Mouse (Mus musculus): ENCODE measurements around the gene Itpa. TPM values are rescaled to one million over a fixed set of nuclear protein-coding genes. Genes with fewer than 3 reads are reported as not detected.
A peak's percentile ranks its signal among the peaks of the same experiment; 100 is the strongest.
"Not testable (repeated sequence)": the region's sequence is repeated elsewhere in the genome, so short reads cannot be mapped to it uniquely, and the experiment has no call there.

Itpa gene
- polyA plus RNA-seq, 1 experiment from 2014 or later, result 150 TPM

- Histone ChIP-seq H3K4me3 (peak overlapping the region; percentile 79; the same call in 1 of the 2 replicates), H3K27ac (no peak overlapping the region), H3K27me3 (ENCODE audit: low read depth, poor library complexity, severe bottlenecking) (peaks cover 56% of the 10 kb centered on the region), H3K36me3 (no peaks in the 10 kb centered on the region), H3K4me1 (peaks cover 20% of the 10 kb centered on the region), H3K9me3 (replicated peaks) (no peaks in the 10 kb centered on the region)
- WGBS, result 42% methylated on average over 6 of the region's 6 CpGs
- no peak for DNase-seq (ENCODE audit: low spot score)
Observed at GRCm38 (mm10) chr2:130641351-130642025, 25.9 kb upstream of the Itpa start.

GRCm38 (mm10) chr2:130642197-130642660 lies 25.2 kb upstream of the Itpa start:
- H3K4me1 ChIP-seq, result peaks cover 20% of the 10 kb centered on the region
- peaks cover 3% of the 10 kb centered on the region; the same call in 1 of the 2 replicates for H3K36me3 ChIP-seq
- DNase-seq (ENCODE audit: low spot score), result no peak
- WGBS, result 0% methylated on average over 27 of the region's 27 CpGs
- H3K4me3 ChIP-seq, result peak overlapping the region; percentile 79
- H3K27ac ChIP-seq, result peak overlapping the region; percentile 84
- H3K27me3 ChIP-seq (ENCODE audit: low read depth, poor library complexity, severe bottlenecking), result peaks cover 49% of the 10 kb centered on the region
- H3K9me3 ChIP-seq (replicated peaks), result no peaks in the 10 kb centered on the region

- Histone ChIP-seq H3K27ac (peak within 1 kb of the TSS; percentile 84), H3K4me1 (peaks cover 19% of the 10 kb centered on the region), H3K36me3 (peaks cover 3% of the 10 kb centered on the region; the same call in 1 of the 2 replicates), H3K9me3 (replicated peaks) (no peaks in the 10 kb centered on the region), H3K27me3 (ENCODE audit: low read depth, poor library complexity, severe bottlenecking) (peaks cover 43% of the 10 kb centered on the region), H3K4me3 (peak within 1 kb of the TSS; percentile 79)
- peak; percentile 97 for DNase-seq (ENCODE audit: low spot score)
- 4% methylated on average over 40 of the region's 40 CpGs for WGBS
Observed at GRCm38 (mm10) chr2:130642684-130643369, 24.6 kb upstream of the Itpa start, which contains the start of gene Lzts3. Gene Lzts3, minus strand, starts transcription at chr2:130642803.

GRCm38 (mm10) chr2:130645198-130645597 lies 22.2 kb upstream of the Itpa start:
- 85% methylated on average over 4 of the region's 4 CpGs for WGBS
- H3K4me3 ChIP-seq, result no peak overlapping the region
- H3K27ac ChIP-seq, result no peak overlapping the region
- no peak for DNase-seq (ENCODE audit: low spot score)
- peaks cover 14% of the 10 kb centered on the region for H3K4me1 ChIP-seq
- peaks cover 12% of the 10 kb centered on the region; the same call in 1 of the 2 replicates for H3K36me3 ChIP-seq
- H3K9me3 ChIP-seq (replicated peaks), result no peaks in the 10 kb centered on the region
- H3K27me3 ChIP-seq (ENCODE audit: low read depth, poor library complexity, severe bottlenecking), result peaks cover 19% of the 10 kb centered on the region

- not testable (repeated sequence) for H3K27ac ChIP-seq; H3K9me3 ChIP-seq (replicated peaks); H3K4me1 ChIP-seq; H3K27me3 ChIP-seq (ENCODE audit: low read depth, poor library complexity, severe bottlenecking); H3K4me3 ChIP-seq; DNase-seq (ENCODE audit: low spot score)
- H3K36me3 ChIP-seq, result peaks cover 32% of the 10 kb centered on the region
- WGBS, result 86% methylated on average over 6 of the region's 6 CpGs
Observed at GRCm38 (mm10) chr2:130649028-130649427, 18.4 kb upstream of the Itpa start.

DNA sequence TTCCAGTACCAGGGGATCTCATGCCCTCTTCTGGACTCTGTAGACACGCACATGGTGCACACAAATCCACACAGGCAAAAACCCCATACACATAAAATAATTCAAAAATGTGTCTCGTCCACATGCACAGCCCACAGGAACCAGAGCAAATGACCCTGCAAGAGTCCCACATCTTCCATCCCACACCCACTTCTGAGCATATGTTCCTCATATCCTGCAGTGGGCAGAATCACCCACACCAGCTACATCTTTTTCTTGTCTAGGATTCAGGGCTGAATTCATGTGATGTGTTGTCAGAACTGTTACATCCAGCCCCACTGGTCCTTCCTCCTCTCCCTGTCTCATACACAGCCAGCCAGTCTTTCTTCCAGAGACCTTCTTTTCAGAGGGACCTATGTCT lies 14.1 kb upstream of the Itpa start:
- no peak for DNase-seq (ENCODE audit: low spot score)
- H3K4me3 ChIP-seq, result no peak overlapping the region
- peaks cover 71% of the 10 kb centered on the region for H3K36me3 ChIP-seq
- H3K27me3 ChIP-seq (ENCODE audit: low read depth, poor library complexity, severe bottlenecking), result no peaks in the 10 kb centered on the region
- no peak overlapping the region for H3K27ac ChIP-seq
- 89% methylated on average over 2 of the region's 2 CpGs for WGBS
- H3K4me1 ChIP-seq, result no peaks in the 10 kb centered on the region
- H3K9me3 ChIP-seq (replicated peaks), result no peaks in the 10 kb centered on the region

DNA sequence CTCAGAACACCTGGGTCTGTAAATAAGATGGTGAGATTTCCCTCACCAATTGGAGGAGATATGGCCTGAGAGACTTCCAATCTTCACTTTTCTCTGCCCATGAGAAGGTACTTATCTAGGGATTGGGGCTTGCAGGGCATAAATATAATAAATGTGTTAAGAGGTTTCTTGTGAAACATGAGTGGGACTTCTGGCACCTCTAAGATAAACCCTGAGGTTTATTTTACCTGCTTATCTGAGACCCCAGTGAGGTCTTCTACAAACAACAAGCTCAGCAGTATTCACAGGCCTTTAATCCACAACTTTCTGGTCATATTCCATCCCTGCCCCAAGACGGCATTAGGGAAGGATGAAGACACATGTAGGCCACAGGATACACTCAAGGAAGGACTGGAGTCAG lies 13.7 kb upstream of the Itpa start:
- no peaks in the 10 kb centered on the region for H3K9me3 ChIP-seq (replicated peaks)
- H3K27ac ChIP-seq, result no peak overlapping the region
- no peaks in the 10 kb centered on the region for H3K27me3 ChIP-seq (ENCODE audit: low read depth, poor library complexity, severe bottlenecking)
- no peak overlapping the region for H3K4me3 ChIP-seq
- H3K36me3 ChIP-seq, result peaks cover 76% of the 10 kb centered on the region
- WGBS, result 86% methylated on average over 1 of the region's 1 CpGs
- no peaks in the 10 kb centered on the region for H3K4me1 ChIP-seq
- no peak for DNase-seq (ENCODE audit: low spot score)

DNA sequence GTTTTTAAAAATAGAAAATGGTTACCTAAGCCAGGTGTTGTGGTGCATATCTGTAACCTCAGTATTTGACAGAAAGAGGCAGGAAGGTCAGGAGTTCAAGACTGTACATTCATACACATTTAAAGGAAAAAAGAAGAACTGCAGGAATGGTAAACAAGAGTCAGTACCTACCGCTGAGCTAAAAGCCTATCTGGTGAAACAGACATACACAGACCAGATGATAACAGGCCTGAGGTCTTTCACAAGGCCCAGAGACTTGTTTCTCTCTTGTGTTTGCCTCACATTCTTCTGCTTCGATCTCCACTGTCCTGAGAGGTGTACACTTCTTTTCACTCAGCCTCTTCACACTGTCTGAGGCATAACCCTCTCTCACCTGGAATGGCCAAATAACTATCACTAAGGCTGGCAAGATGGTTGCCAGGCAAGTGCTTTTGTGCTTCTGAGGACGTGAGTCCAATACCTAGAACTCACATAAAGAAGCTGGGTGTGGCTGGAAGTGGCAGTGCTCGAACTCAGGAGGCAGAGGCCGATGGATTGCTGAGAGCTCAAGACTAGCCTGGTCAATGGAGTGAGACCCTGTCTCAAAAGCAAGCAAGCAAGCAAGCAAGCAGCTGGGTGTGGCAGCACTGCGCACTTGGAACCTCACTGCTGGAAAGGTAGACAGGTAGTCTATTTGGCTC lies 11.6 kb upstream of the Itpa start:
- no peak for DNase-seq (ENCODE audit: low spot score)
- Histone ChIP-seq H3K27ac (no peak overlapping the region), H3K9me3 (replicated peaks) (no peaks in the 10 kb centered on the region), H3K4me1 (no peaks in the 10 kb centered on the region), H3K4me3 (no peak overlapping the region), H3K27me3 (ENCODE audit: low read depth, poor library complexity, severe bottlenecking) (no peaks in the 10 kb centered on the region), H3K36me3 (peaks cover 84% of the 10 kb centered on the region)
- 91% methylated on average over 6 of the region's 6 CpGs for WGBS

- 94% methylated on average over 9 of the region's 9 CpGs for WGBS
- no peak for DNase-seq (ENCODE audit: low spot score)
Observed at GRCm38 (mm10) chr2:130656536-130656935, 10.9 kb upstream of the Itpa start.

DNA sequence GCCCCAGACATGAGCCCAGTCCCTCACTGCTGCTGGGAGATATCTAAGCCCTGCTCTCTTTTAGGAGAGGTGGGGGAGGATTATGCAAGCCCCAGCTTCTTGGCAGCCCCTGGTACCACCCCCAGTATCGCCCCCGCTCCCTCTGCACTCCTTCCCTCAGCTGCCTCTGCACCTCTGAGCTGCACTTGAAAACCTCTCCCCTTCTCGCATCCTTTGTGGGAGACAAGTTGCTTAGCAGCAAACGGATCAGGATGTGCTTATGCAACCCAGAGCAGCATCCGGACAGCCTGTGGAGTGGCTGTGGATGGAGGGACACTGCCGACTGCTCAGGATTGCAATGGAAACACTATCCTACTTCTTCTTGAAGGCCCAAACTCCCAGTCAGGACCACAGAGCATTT lies 9.9 kb upstream of the Itpa start:
- H3K9me3 ChIP-seq (replicated peaks), result no peaks in the 10 kb centered on the region
- no peak overlapping the region for H3K27ac ChIP-seq
- H3K27me3 ChIP-seq (ENCODE audit: low read depth, poor library complexity, severe bottlenecking), result no peaks in the 10 kb centered on the region
- H3K36me3 ChIP-seq, result peaks cover 99% of the 10 kb centered on the region
- DNase-seq (ENCODE audit: low spot score), result no peak
- 90% methylated on average over 6 of the region's 6 CpGs for WGBS
- H3K4me3 ChIP-seq, result no peak overlapping the region
- peaks cover 4% of the 10 kb centered on the region; the same call in 1 of the 2 replicates for H3K4me1 ChIP-seq

More at GRCm38 (mm10) chr2:130656536-130656935, 10.9 kb upstream of the Itpa start:
- Histone ChIP-seq H3K36me3 (peaks cover 91% of the 10 kb centered on the region), H3K9me3 (replicated peaks) (no peaks in the 10 kb centered on the region), H3K4me3 (no peak overlapping the region), H3K4me1 (no peaks in the 10 kb centered on the region), H3K27me3 (ENCODE audit: low read depth, poor library complexity, severe bottlenecking) (no peaks in the 10 kb centered on the region), H3K27ac (no peak overlapping the region)

DNA sequence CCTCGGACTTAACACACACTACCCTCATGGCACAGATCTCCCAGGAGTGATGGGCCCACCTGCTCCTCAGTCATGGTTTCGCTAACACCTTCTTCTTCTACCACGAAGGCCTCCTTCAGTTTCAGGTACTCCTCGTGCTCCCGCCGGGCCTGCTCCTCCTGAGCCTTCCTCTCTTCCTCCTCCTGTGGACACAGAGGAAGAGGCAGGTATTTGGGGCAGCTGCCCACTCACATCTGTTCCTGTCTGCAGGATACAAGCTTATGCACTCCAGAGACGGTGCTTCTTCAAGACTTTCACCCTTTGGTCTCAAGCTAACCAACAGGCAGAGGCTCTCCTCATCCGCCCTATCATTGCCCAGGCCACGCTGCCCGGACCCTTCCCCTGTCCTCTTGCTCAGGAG lies 8.9 kb upstream of the Itpa start:
- peaks cover 91% of the 10 kb centered on the region for H3K36me3 ChIP-seq
- no peak overlapping the region for H3K27ac ChIP-seq
- no peak for DNase-seq (ENCODE audit: low spot score)
- no peak overlapping the region for H3K4me3 ChIP-seq
- 95% methylated on average over 10 of the region's 10 CpGs for WGBS
- no peaks in the 10 kb centered on the region for H3K9me3 ChIP-seq (replicated peaks)
- no peaks in the 10 kb centered on the region for H3K27me3 ChIP-seq (ENCODE audit: low read depth, poor library complexity, severe bottlenecking)
- H3K4me1 ChIP-seq, result peaks cover 14% of the 10 kb centered on the region

DNA sequence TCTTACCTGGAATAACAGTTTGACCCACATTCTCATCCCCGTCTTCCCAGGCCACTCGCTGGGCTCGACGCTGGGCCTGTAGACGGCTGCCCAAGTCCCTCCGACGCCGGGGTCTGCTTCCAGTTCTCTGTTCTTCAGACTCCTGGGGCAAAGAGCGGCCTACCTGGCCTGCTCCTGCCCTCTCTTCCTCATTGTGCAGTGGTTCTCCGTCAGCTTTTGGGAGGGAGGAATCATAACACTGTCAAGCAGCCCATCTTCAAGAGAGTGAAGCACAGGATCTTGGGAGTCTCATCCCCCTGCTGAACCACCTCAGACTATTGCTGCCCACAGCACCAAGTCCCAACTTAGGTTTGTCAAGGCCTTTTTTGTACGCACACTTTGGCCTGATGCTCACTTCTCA lies 4.1 kb upstream of the Itpa start:
- peak overlapping the region; percentile 67 for H3K4me3 ChIP-seq
- H3K4me1 ChIP-seq, result peaks cover 28% of the 10 kb centered on the region
- peak overlapping the region; percentile 97 for H3K27ac ChIP-seq
- no peaks in the 10 kb centered on the region for H3K27me3 ChIP-seq (ENCODE audit: low read depth, poor library complexity, severe bottlenecking)
- H3K9me3 ChIP-seq (replicated peaks), result no peaks in the 10 kb centered on the region
- no peak for DNase-seq (ENCODE audit: low spot score)
- 92% methylated on average over 11 of the region's 11 CpGs for WGBS
- H3K36me3 ChIP-seq, result peaks cover 43% of the 10 kb centered on the region

All from limb, embryonic 10.5 days (tissue).